Mouse (Mus musculus): ENCODE measurements around the gene Slc13a1. TPM values are rescaled to one million over a fixed set of nuclear protein-coding genes. Genes with fewer than 3 reads are reported as not detected.

The Slc13a1 gene
- total RNA-seq, 2 experiments from 2014 or later: 0.84 TPM; not detected in 1

DNA sequence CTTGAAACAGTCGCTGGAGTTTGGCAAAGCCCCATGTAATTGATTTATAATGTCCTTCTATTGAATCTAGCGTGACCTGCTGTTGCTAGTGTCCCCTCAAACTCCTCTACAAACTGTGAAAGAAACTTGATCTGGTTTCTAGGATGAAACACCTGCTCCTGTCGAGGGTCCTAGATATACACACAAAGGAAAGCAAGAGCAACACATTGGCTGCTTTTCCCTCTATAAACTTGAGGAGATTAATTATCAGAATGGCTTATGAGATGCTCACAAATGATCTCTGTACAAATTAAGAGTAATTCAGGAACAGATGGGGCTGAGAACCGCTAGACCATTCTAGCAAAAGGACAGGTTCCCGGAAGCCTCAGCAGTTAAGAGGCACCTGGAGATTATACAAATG lies 67.2 kb downstream of the Slc13a1 start:
- no peak for ATAC-seq (replicated peaks; ENCODE audit: low FRiP score, poor library complexity, severe bottlenecking)

DNA sequence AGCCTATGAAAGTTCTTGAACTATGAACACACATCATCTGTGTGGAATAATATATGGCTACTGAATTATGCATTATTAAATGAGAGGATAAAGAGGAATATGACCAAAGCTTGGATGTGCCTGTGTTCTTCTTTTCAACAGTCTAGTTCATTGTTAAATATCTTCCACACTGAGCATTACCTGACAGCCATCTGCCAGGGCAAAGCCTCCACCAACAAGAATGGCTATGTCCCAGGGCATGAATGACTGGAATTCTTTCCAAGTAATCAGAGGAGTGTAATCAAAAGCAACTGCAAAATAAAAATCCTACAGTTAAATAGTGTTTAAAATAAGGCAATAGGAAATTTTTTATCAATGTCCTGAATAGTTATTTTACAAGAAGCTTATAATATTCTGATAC lies 70.5 kb downstream of the Slc13a1 start:
- ATAC-seq (replicated peaks; ENCODE audit: low FRiP score, poor library complexity, severe bottlenecking): no peak

GRCm38 (mm10) chr6:24076089-24076488 lies 91.8 kb downstream of the Slc13a1 start:
- ATAC-seq (replicated peaks; ENCODE audit: low FRiP score, poor library complexity, severe bottlenecking): no peak

DNA sequence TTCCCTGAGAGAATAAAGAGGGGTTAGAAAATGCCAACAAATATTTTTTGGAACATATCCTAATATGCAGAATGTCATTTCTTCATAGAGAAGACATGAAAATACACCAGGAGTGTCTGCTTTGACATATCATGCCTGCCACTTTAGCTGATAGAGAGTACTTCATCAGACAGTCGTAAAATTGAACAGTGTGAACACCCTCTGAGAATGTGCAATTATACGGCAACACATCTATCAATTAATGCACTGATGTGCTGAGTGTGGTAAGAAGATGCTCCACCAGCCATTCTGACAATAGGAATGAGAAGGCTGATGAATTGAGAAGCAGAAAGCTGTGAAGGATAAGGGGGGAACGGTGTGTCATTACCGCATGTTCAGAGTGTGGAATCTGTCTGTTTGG lies 95.1 kb downstream of the Slc13a1 start:
- ATAC-seq (replicated peaks; ENCODE audit: low FRiP score, poor library complexity, severe bottlenecking): no peak

DNA sequence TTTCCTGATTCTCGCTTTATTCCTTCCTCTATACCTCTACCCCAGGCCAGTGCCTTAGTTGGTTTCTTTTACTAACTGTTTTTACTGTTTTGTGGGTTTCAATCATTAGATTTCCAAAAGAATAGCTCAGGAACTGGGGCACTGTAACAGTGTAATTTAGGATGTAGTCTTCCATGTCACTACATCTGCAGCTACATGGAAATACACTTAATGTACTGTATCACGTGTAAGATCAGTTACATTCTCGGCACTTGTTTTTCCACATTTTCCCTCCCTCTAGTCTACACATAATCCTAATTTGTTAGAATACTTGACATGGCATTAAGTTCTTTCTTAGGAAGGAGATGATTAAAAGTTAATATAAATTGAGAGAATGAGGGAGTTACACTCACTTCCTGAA lies 108.1 kb downstream of the Slc13a1 start:
- ATAC-seq (replicated peaks; ENCODE audit: low FRiP score, poor library complexity, severe bottlenecking): no peak

DNA sequence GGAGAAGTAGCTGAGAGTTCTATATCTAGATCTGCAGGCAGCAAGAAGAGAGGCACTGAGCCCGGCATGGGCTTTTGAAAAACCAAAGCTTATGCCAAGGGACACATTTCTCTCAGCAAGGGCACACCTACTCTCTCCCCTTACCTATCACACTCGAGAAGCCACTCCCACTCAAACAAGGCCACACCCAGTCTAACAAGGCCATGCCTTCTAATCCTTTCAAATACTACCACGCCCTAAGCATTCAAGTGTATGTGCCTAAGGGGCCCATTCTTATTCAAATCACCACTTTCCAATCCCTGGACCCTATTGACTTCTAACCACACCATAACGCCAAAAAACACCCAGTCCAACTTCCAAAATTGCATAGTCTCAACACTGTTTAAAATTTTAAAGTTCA lies 112.8 kb downstream of the Slc13a1 start:
- ATAC-seq (replicated peaks; ENCODE audit: low FRiP score, poor library complexity, severe bottlenecking): no peak

DNA sequence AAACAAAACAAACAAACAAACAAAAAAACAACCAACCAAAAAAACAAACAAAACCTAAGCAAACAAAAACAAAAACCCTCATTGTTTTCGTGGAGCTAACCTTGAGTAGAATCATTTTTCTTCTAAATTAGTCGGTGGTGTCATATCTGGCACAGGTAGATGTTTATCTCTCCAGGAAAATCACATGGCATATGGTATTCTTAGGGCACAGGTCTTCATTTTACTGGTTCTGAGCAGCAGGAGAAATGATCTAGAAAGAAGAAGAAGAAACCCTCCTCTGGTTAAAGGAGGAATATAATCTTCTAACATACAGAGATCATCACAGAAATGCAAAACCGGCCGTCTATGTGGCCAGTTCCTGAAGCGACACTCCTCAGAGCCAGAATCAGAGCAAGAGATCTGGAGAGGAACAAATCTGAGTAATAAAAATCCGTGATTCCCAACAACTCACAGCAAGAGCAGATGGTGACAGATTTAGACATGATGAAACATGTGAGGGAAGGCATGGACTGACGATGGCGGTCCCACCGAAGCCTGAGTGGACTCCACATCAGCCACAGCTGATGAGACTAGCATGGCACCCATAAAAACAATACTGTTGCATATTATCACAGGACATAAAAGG lies 113.7 kb downstream of the Slc13a1 start:
- ATAC-seq (replicated peaks; ENCODE audit: low FRiP score, poor library complexity, severe bottlenecking): no peak

GRCm38 (mm10) chr6:24047014-24047770 lies 120.7 kb downstream of the Slc13a1 start:
- ATAC-seq (replicated peaks; ENCODE audit: low FRiP score, poor library complexity, severe bottlenecking): no peak

DNA sequence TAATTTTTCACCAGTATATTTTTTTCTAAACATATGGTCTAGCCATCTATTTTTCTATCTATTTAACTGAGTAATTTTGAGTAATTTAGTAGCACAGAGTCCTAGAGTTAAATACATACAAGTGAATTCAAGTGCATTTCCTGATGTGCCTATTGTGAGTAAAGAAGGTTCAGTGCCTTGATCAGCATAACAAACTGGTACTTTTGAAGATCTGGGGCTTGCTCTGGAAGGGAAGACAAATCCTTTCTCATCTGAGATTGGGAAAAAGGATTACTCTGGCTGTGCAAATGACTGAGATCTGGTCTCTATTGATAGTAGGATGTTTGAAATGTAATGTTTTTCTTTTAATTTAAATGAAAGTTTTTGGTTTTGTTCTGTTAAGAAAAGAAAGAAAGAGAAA lies 124.4 kb downstream of the Slc13a1 start:
- no peak for ATAC-seq (replicated peaks; ENCODE audit: low FRiP score, poor library complexity, severe bottlenecking)

Other genes with a start within 250 kb of the Slc13a1 start
- gene Tas2r118, start 198.0 kb downstream of the Slc13a1 start, total RNA-seq (2015; ENCODE audit: low replicate concordance): not detected in 2 replicates
- gene Tas2r118, start 198.0 kb downstream of the Slc13a1 start, total RNA-seq (2017; ENCODE audit: low replicate concordance): not detected in 2 replicates

All from erythroid progenitor cell, adult 5-6 weeks (primary cell).